Mouse (Mus musculus) cerebellum, postnatal 10 days (tissue): ENCODE measurements at regions not wholly inside any gene's neighbourhood (a gene's known extent, or its start where the extent isn't known, plus 50 kb on each side); places are given as distances from the start of the nearest gene placed in this dataset.
A peak's percentile ranks its signal among the peaks of the same experiment; 100 is the strongest.
"Not testable (repeated sequence)": the region's sequence is repeated elsewhere in the genome, so short reads cannot be mapped to it uniquely, and the experiment has no call there.

Experiments used
- DNase-seq, 2 experiments: peaks; one replicate each; pipeline ENCODE4 v3.0.0; 2021; ENCODE audit warnings: mixed read lengths in 2 of 2

DNA sequence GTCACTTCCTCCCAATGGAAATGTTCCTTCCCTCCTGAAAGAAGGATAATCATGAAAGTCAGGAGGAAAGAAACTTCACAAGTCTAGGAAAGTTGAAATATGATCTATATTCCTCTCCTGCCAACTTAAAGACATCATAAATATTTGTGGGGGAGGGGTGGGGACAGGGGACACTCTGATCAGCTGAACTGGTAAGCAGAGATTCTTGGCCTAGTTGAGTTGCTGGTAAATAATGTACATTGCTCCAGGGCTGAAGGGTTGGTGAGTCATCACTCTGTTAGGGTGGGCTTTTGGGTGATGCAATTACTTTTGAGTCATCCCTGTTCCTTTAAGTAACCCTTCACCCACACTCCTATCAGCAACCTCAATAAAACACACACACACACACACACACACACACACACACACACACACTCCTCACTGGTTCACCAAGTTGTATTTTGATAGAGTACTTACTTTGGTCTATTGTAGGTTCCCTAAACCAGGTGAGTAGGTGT, 56.0 kb downstream of the Ccdc71l start:
- DNase-seq: no peak

DNA sequence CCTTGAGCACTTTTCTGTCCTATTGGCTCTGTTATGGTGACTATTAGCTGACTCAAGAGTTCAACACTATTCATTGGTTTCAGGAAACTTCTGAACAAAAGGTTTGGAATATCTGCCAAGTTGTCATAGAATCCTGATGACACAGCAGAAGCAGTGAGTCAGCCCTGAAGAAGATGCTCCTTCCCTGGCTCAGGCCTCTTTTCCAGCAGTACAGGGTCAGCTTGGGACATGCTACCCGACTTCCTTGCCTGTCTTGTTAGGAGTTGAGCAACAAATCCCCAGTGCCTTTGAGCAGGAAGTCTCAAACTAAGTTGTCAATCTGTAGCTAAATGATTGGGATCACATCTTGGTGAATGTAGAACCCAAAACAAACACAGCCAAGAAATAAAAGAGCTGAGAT, 56.6 kb downstream of the Ccdc71l start:
- no peak for DNase-seq

- no peak for DNase-seq
These were observed 59.7 kb downstream of the Ccdc71l start for GRCm38 (mm10) chr12:32438209-32438608.

DNA sequence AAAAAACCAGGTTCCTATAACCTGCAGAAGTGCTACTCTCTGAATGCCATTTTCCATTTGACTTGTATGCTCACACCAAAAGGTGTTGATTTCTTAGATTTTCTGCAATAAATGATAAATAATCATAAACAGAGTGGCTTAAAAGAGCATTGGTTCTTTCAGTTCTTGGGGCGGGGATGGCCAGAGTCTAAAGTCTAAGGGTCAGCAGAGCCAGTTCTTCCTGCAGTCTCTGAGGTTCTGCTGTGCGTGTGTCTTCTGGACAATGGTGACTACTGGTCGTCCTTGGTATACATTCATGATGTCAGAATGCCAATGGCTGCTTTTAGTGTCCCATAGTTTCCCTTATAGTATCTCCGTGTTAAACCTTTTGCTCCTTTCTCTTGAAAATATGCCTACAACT, 66.3 kb downstream of the Ccdc71l start:
- DNase-seq: no peak

GRCm38 (mm10) chr12:32445874-32446273, 67.4 kb downstream of the Ccdc71l start:
- no peak for DNase-seq

DNA sequence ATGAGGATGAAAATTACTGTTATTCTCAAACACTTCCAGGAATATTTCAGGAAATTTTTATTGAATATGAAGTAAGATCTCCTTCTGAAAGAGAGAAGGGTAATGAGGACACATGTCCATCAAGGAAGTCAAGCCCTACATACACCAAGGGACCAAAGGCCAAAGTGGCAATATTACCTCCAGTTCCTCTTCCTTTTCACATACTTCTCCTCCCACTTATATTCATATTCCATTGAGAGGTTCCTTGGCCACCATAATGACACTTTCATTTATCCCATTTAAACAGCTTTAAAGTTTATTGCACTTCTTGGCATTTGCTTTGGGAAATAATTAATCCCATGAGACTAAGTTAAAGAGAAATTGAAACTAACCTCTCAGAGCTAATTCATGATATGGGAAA, 70.9 kb downstream of the Ccdc71l start:
- no peak for DNase-seq

- DNase-seq: no peak
These were observed 72.7 kb downstream of the Ccdc71l start for GRCm38 (mm10) chr12:32451226-32451625.

- peak; percentile 24 to 57 for DNase-seq
These were observed 76.3 kb downstream of the Ccdc71l start for GRCm38 (mm10) chr12:32454794-32455193.

DNA sequence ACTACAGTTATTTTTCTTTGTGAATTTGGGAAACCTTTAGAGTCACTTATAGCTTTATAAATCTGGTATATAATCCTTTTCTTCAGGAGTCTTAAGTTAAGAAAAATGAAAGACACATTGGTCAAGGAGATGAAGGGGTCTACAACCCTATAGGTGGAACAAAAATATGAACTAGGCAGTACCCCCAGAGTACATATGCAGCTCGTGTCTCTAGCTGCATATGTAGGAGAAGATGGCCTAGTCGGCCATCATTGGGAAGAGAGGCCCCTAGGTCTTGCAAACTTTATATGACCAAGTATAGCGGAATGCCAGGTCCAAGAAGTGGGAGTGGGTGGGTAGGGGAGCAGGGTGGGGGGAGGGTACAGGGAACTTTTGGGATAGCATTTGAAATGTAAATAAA, 76.7 kb downstream of the Ccdc71l start:
- DNase-seq: not testable (repeated sequence)

- no peak for DNase-seq
These were observed 77.4 kb downstream of the Ccdc71l start for GRCm38 (mm10) chr12:32455913-32456312.

- DNase-seq: no peak
These were observed 78.3 kb downstream of the Ccdc71l start for GRCm38 (mm10) chr12:32456796-32457195.

DNA sequence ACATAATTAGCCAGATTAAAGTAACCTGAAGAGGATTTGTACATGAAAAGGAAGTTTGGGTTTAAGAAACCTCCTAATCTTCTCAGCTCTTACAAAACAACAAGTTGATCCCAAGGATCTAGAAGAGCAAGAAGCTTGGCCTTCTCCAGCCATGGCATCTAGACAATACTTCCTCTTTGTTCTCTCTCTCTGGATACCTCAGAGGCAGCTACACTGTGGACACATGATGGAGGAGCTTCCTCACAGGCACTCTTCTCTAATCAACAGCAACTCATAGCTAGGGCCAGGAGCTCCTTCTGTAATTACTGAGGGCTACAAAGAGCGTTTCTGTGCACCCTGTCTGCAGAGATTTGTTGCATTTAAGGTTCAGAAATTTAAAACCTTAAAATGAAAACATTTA, 79.9 kb downstream of the Ccdc71l start:
- DNase-seq: no peak

DNA sequence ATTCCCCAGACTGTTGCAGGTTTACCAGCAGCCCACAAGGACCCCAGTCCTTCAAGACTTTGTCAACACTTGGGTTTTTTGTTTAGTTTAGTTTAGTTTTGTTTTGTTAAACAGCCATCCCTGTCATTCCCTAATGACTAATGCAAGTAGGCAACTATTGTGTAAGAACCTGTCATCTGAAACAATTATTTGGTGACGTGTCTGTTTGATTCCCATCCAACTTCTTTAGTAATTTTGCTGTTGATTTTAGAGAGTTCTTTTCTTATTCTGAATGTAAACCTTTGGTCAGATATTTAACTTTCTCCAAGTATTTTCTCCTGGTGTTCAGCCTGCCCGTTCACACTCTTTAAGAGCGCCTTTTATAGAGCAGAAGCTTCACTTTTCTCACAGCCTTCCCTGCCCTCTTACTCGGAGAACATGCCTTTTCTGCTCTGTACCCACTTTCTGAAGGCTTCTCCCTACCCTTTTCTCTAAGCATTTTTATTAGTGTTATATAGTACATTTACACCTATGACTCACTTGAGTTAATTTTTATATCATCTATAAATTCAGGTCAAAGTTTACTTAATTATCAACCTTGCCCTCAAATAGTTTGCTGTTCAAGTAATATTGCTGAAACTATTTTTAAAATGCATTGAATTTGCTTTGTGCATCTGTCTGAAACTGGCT, 82.0 kb downstream of the Ccdc71l start:
- DNase-seq: no peak

- DNase-seq: peak; percentile 49 to 52
These were observed 86.9 kb downstream of the Ccdc71l start for GRCm38 (mm10) chr12:32465371-32465770.

DNA sequence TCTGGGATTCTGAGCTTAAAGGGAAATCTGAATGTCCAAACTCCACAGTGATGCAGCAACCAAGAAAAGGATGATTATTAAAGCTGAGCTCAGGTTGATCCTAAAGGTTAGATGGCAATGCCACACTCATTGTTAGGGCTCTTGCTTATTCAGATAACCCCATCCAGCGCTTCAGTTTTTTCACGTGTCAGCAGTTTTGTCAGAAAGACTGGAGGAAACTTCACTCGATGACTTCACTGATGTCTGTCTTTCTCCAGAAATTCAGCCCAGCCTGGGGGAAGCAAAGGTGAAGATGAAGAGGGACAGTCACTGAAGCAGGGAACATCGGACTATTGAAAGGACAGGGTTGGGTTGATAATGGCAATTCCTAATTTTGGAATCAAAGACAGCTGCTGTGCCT, 91.4 kb downstream of the Ccdc71l start:
- no peak for DNase-seq

- no peak for DNase-seq
These were observed 100.9 kb downstream of the Ccdc71l start for GRCm38 (mm10) chr12:32479451-32479850.

DNA sequence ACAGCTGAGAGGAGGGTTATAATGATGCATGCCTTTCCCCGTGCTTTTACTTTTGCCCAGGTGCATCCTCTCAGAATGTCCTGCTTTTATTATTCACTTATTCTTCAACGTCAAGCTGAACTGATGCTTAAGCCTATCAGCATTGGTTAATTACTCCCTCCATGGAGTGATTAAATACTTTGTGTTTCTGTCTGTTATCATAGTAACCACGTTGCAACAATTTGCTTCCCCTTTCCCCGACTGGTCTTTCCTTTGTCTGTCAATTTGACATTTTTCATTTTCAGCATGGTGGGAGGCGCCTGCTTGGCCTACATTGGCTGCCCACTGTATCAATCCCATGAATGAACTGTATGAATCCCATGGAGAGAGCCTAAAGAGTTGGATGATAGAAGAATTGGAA, 101.8 kb downstream of the Ccdc71l start:
- DNase-seq: no peak

DNA sequence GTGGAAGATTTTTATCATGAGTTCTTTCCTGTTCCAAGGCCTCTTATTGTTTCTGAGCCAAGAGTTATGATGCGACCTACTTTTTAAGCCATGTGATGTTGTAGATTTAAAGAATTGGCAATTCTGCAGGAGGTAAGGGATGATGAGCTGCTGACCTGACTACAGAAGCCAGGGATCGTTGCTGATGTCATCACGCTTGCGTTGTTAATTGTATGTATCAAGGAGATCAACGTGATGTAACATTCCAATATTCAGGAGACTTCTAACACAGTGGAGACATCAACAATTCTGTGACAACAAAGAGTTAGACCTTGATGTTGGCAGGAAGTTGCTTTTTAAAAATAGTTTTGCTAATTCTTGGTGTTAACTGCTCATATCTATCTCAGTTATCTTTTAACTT, 102.5 kb downstream of the Ccdc71l start:
- DNase-seq: no peak

DNA sequence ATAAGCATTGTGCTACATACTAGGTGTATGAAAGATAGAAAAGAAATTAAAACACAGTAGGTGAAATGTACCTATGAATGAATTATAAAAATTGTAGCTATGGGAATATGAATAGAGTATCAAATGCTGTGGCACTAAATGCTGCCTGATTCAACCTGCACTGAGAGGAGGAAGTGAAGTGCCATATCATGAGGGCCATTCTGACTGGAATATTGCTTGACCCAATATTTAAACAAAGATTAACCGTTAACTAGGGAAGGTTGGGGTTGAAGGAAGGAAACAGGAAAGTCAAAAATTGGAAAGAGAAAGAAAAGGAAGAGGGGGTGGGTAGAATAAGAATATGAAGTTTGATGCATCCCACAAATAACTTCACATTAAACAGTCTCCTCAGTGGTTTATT, 103.8 kb downstream of the Ccdc71l start:
- DNase-seq: no peak

GRCm38 (mm10) chr12:32482777-32483176, 104.3 kb downstream of the Ccdc71l start:
- no peak for DNase-seq

DNA sequence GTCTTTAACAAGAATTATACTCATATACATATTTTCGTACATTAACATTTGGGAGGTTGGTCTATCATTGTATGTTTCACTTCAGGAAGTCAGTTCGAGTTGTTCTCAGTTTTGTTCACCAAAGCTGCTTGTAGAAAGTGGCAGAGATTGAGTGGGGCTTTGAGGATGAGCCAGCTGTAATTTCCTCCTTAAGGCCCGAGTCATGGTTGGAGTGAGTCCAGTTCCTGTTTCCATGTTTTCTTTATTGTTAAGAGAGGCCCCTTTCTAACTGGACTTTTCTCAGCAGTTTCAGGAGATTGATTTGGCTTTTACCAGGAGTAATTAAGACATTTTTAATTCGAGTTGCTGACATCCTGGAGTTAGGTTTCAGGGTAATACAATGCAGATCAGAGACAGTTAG, 107.7 kb downstream of the Ccdc71l start:
- no peak for DNase-seq

GRCm38 (mm10) chr12:32486729-32487128, 108.2 kb downstream of the Ccdc71l start:
- DNase-seq: no peak

- DNase-seq: no peak
These were observed 109.5 kb downstream of the Ccdc71l start for GRCm38 (mm10) chr12:32487883-32488577.

- DNase-seq: no peak
These were observed 110.0 kb downstream of the Ccdc71l start for GRCm38 (mm10) chr12:32488578-32488892.
